Mouse (Mus musculus): Measurements from ENCODE around the gene Rrp15.

Rrp15 gene

DNA sequence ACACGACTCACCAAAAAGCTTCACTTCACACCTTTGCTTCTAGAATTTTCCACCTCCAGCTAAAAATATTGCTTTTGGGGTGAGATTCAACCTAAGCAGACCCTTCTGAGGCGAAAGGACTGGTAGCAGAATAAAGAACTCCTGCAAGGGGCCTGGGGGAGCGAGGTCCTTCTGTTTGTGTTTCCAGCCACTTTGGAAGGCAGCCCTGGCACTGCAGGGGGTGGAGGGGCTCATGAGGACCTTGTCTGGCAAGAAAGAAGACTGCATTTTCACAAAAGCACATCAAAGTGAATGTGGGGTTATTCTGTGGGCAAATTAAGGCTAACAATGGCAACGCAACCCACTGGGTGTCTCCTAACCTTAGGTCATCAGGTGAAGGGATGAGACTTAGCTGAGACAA is 76.0 kb downstream of the Rrp15 start:
- no peak for DNase-seq (ENCODE audit: low spot score in 2 of 2)

All from frontal cortex, postnatal 14 days (tissue).